In genomic region chr5:66612964-66613363, GRCm38 (mm10) we compare ENCODE assay signal across 12 mouse cellular contexts. TPM values are rescaled to one million over a fixed set of nuclear protein-coding genes. Genes with fewer than 3 reads are reported as not detected.
DNase-seq lines count a peak whose midpoint lies in the region; ATAC-seq and TF ChIP-seq lines count a peak whose summit lies in the region.
"Had no signal": no experiment of that assay in that cellular context is flagged by ENCODE, and none has a peak within 500 bp of the region (broad histone marks: within the 10 kb centered on the region; RNA-seq: fewer than 3 reads in every experiment).

No protein-coding gene starts in this region.

- no peaks in the 10 kb centered on the region for H3K36me3 ChIP-seq in hindbrain, embryonic 14.5 days (replicated peaks; ENCODE audit: control insufficient read depth, insufficient read depth)
- no peaks in the 10 kb centered on the region for H3K36me3 ChIP-seq in hindbrain, embryonic 12.5 days
- no peaks in the 10 kb centered on the region for H3K36me3 ChIP-seq in lung, postnatal 0 days (ENCODE audit: insufficient read depth, low read length)
- no peaks in the 10 kb centered on the region for H3K36me3 ChIP-seq in neural tube, embryonic 12.5 days
- H3K36me3 ChIP-seq: forebrain, embryonic 10.5 days; limb, embryonic 15.5 days; midbrain, embryonic 10.5 days had no signal

- no peaks in the 10 kb centered on the region for H3K27me3 ChIP-seq in cerebellum, adult 2 months (ENCODE audit: control insufficient read depth, insufficient read depth, low read length)
- H3K27me3 ChIP-seq in hindbrain, embryonic 14.5 days (ENCODE audit: control insufficient read depth, insufficient read depth, low read length): no peaks in the 10 kb centered on the region
- no peaks in the 10 kb centered on the region for H3K27me3 ChIP-seq in hindbrain, embryonic 12.5 days
- no peaks in the 10 kb centered on the region for H3K27me3 ChIP-seq in lung, postnatal 0 days (replicated peaks; ENCODE audit: insufficient read depth, low read length)
- no peaks in the 10 kb centered on the region for H3K27me3 ChIP-seq in neural tube, embryonic 12.5 days (replicated peaks)
- H3K27me3 ChIP-seq: limb, embryonic 15.5 days had no signal

- H3K4me1 ChIP-seq in cerebellum, adult 2 months (ENCODE audit: control insufficient read depth, insufficient read depth, low read length): peaks cover 20% of the 10 kb centered on the region
- peaks cover 51% of the 10 kb centered on the region for H3K4me1 ChIP-seq in hindbrain, embryonic 14.5 days (replicated peaks; ENCODE audit: control insufficient read depth, insufficient read depth, low read length)
- peaks cover 37% of the 10 kb centered on the region for H3K4me1 ChIP-seq in hindbrain, embryonic 12.5 days
- peaks cover 52% of the 10 kb centered on the region; the same call in 1 of the 2 replicates for H3K4me1 ChIP-seq in lung, postnatal 0 days (ENCODE audit: insufficient read depth, low read depth, low read length)
- peaks cover 40% of the 10 kb centered on the region for H3K4me1 ChIP-seq in lung, adult 2 months (ENCODE audit: control insufficient read depth, insufficient read depth, low read length)
- H3K4me1 ChIP-seq in neural tube, embryonic 12.5 days: peaks cover 63% of the 10 kb centered on the region

- no peak for ATAC-seq in hindbrain, embryonic 14.5 days (ENCODE audit: low FRiP score)
- ATAC-seq in hindbrain, embryonic 12.5 days (ENCODE audit: low FRiP score): no peak
- peak; percentile 57 for ATAC-seq in lung, postnatal 0 days
- ATAC-seq in neural tube, embryonic 12.5 days (ENCODE audit: low FRiP score, low read depth): no peak
- ATAC-seq: inflammation-experienced regulatory T-cells, adult 6 months had no signal

- no peak overlapping the region for H3K9ac ChIP-seq in hindbrain, embryonic 14.5 days
- no peak overlapping the region for H3K9ac ChIP-seq in hindbrain, embryonic 12.5 days
- no peak overlapping the region for H3K9ac ChIP-seq in lung, postnatal 0 days (replicated peaks; ENCODE audit: low read depth)
- no peak overlapping the region for H3K9ac ChIP-seq in neural tube, embryonic 12.5 days
- H3K9ac ChIP-seq: limb, embryonic 15.5 days had no signal

- H3K4me2 ChIP-seq in hindbrain, embryonic 14.5 days (replicated peaks): no peak overlapping the region; the same call in 1 of the 2 replicates
- no peak overlapping the region; the same call in 1 of the 2 replicates for H3K4me2 ChIP-seq in hindbrain, embryonic 12.5 days (replicated peaks)
- no peak overlapping the region for H3K4me2 ChIP-seq in lung, postnatal 0 days (replicated peaks; ENCODE audit: low read depth, low read length)
- H3K4me2 ChIP-seq in neural tube, embryonic 12.5 days (replicated peaks): peak overlapping the region; percentile 2; the same call in 1 of the 2 replicates
- H3K4me2 ChIP-seq: limb, embryonic 15.5 days had no signal

- 36% methylated on average over 5 of the region's 5 CpGs for WGBS in cerebellum, adult 2 months
- WGBS in hindbrain, embryonic 14.5 days: 66% methylated on average over 5 of the region's 5 CpGs
- WGBS in hindbrain, embryonic 12.5 days: 79% methylated on average over 5 of the region's 5 CpGs
- WGBS in lung, postnatal 0 days: 45% methylated on average over 5 of the region's 5 CpGs
- 32% methylated on average over 5 of the region's 5 CpGs for WGBS in lung, adult 2 months
- 34% methylated on average over 5 of the region's 5 CpGs for WGBS in neural tube, embryonic 12.5 days

- no peak overlapping the region for H3K4me3 ChIP-seq in cerebellum, adult 2 months (replicated peaks; ENCODE audit: insufficient read depth, low read depth, low read length)
- H3K4me3 ChIP-seq in hindbrain, embryonic 14.5 days (replicated peaks; ENCODE audit: low read length): no peak overlapping the region
- no peak overlapping the region for H3K4me3 ChIP-seq in hindbrain, embryonic 12.5 days
- no peak overlapping the region for H3K4me3 ChIP-seq in lung, postnatal 0 days (ENCODE audit: low read depth, low read length)
- no peak overlapping the region for H3K4me3 ChIP-seq in lung, adult 2 months (replicated peaks; ENCODE audit: extremely low read depth, low read depth, low read length)
- no peak overlapping the region for H3K4me3 ChIP-seq in neural tube, embryonic 12.5 days
- H3K4me3 ChIP-seq: forebrain, embryonic 10.5 days; limb, embryonic 15.5 days; midbrain, embryonic 10.5 days had no signal

- no peak overlapping the region for H3K27ac ChIP-seq in cerebellum, adult 2 months (ENCODE audit: insufficient read depth, low read length)
- peak overlapping the region; percentile 29; the same call in 1 of the 2 replicates for H3K27ac ChIP-seq in hindbrain, embryonic 14.5 days
- H3K27ac ChIP-seq in hindbrain, embryonic 12.5 days: no peak overlapping the region
- H3K27ac ChIP-seq in lung, postnatal 0 days (ENCODE audit: low read length): peak overlapping the region; percentile 62; the same call in 1 of the 2 replicates
- H3K27ac ChIP-seq in neural tube, embryonic 12.5 days: no peak overlapping the region
- H3K27ac ChIP-seq: forebrain, embryonic 10.5 days; limb, embryonic 15.5 days; midbrain, embryonic 10.5 days had no signal

- H3K9me3 ChIP-seq in hindbrain, embryonic 14.5 days (ENCODE audit: control insufficient read depth, low read length): no peaks in the 10 kb centered on the region
- no peaks in the 10 kb centered on the region for H3K9me3 ChIP-seq in hindbrain, embryonic 12.5 days (replicated peaks)
- no peaks in the 10 kb centered on the region for H3K9me3 ChIP-seq in lung, postnatal 0 days (ENCODE audit: low read length)
- H3K9me3 ChIP-seq in neural tube, embryonic 12.5 days: no peaks in the 10 kb centered on the region
- H3K9me3 ChIP-seq: forebrain, embryonic 10.5 days; limb, embryonic 15.5 days; midbrain, embryonic 10.5 days had no signal

- peak; percentile 44 to 68 for DNase-seq in cerebellum, adult 2 months
- DNase-seq in cerebellum, adult 8-10 months: no peak
- no peak for DNase-seq in hindbrain, embryonic 14.5 days (ENCODE audit: low spot score)
- peak; percentile 85 for DNase-seq in lung, postnatal 0 days (ENCODE audit: low spot score)
- no peak for DNase-seq in lung, adult 2 months
- DNase-seq in thymus, postnatal 14 days: no peak

- peak; percentile 84 for TF ChIP-seq EP300 in lung, postnatal 0 days (IDR thresholded peaks at IDR 0.05)

- TF ChIP-seq CTCF in cerebellum, adult 2 months (IDR thresholded peaks at IDR 0.05; ENCODE audit: borderline replicate concordance, insufficient read depth, low read depth, low read length): no peak
- TF ChIP-seq CTCF in lung, postnatal 0 days (IDR thresholded peaks at IDR 0.05): peak; percentile 7; the same call in 1 of the 2 replicates
- TF ChIP-seq CTCF in lung, adult 2 months (IDR thresholded peaks at IDR 0.05; ENCODE audit: insufficient read depth, low read length): no peak

- no peak for TF ChIP-seq POLR2A in cerebellum, adult 2 months (IDR thresholded peaks at IDR 0.05; ENCODE audit: borderline replicate concordance, insufficient read depth, low read length)
- no peak for TF ChIP-seq POLR2A in lung, adult 2 months (IDR thresholded peaks at IDR 0.05; ENCODE audit: borderline replicate concordance, extremely low read depth, low read depth, low read length)

RNA-seq across cellular contexts. Expression of gene Apbb2, which starts 5.6 kb away (rescaled TPM):
- polyA plus RNA-seq in cerebellum, adult 2 months (2012; rRNA removed): 34.7 and 36.1 TPM in 2 replicates
- polyA plus RNA-seq in hindbrain, embryonic 14.5 days (2014; fragmentation: Nextera tagmentation; extraction: Ambion mirVana): 113 and 123 TPM in 2 replicates
- polyA plus RNA-seq in hindbrain, embryonic 12.5 days (2016; fragmentation: Nextera tagmentation; extraction: Ambion mirVana): 82.4 and 99.6 TPM in 2 replicates
- polyA plus RNA-seq in lung, postnatal 0 days (2015; fragmentation: Nextera tagmentation; extraction: Ambion mirVana): 48.9 and 50.4 TPM in 2 replicates
- 11.7 and 24.6 TPM in 2 replicates for polyA plus RNA-seq in lung, adult 2 months (2012; rRNA removed)
- 80.5 and 88.5 TPM in 2 replicates for polyA plus RNA-seq in neural tube, embryonic 12.5 days (2016; fragmentation: Nextera tagmentation; extraction: Ambion mirVana)

Comparison
In these comparisons a context has a peak if more than half of its experiments do, and no peak if none do; other contexts are left out.
1. DNase-seq: peak in cerebellum, adult 2 months (2 of 2) and lung, postnatal 0 days (single experiment); none in cerebellum, adult 8-10 months (single experiment), hindbrain, embryonic 14.5 days (single experiment), lung, adult 2 months (single experiment) and thymus, postnatal 14 days (single experiment).
2. H3K27ac ChIP-seq: peak in hindbrain, embryonic 14.5 days (single experiment) and lung, postnatal 0 days (single experiment); none in cerebellum, adult 2 months (single experiment), hindbrain, embryonic 12.5 days (single experiment) and neural tube, embryonic 12.5 days (single experiment).